Mouse (Mus musculus) heart, embryonic 16.5 days (tissue): Measurements from ENCODE around the gene Nmt1. TPM values are rescaled to one million over a fixed set of nuclear protein-coding genes. Genes with fewer than 3 reads are reported as not detected.

Experiments
- ATAC-seq: fragments of 200-750 bp; cut with Nextera tagmentation; replicated peaks from 2 replicates; pipeline ENCODE4 v1.8.0; 2017; ENCODE audit warnings: moderate number of reproducible peaks; ENCODE audit not compliant: insufficient read depth, low FRiP score; ENCODE audit errors: extremely low read depth
- H3K27ac ChIP-seq: fragments of 300-500 bp; sonication (generic); 2 replicates; pipeline ENCODE4 v1.5.1; 2014; ENCODE audit warnings: mild to moderate bottlenecking, low read length, control low read depth, moderate library complexity
- H3K27me3 ChIP-seq: fragments of 300-500 bp; sonication (generic); 2 replicates; pipeline ENCODE4 v1.6.1; 2014; ENCODE audit warnings: low read length, mixed read lengths; ENCODE audit not compliant: control insufficient read depth, insufficient read depth
- H3K36me3 ChIP-seq: fragments of 300-500 bp; sonication (generic); 2 replicates; pipeline ENCODE4 v1.6.1; 2014; ENCODE audit not compliant: control insufficient read depth, insufficient read depth
- H3K4me1 ChIP-seq: fragments of 300-500 bp; sonication (generic); 2 replicates; pipeline ENCODE4 v1.6.1; 2014; ENCODE audit warnings: low read length, mixed read lengths; ENCODE audit not compliant: control insufficient read depth, insufficient read depth
- H3K4me2 ChIP-seq: fragments of 300-500 bp; sonication (generic); 2 replicates; pipeline ENCODE4 v1.6.1; 2014; ENCODE audit warnings: low read depth, mild to moderate bottlenecking, control low read depth, low read length
- H3K4me3 ChIP-seq: fragments of 300-500 bp; sonication (generic); 2 replicates; pipeline ENCODE4 v1.5.1; 2014; ENCODE audit warnings: mild to moderate bottlenecking, control low read depth, low read length
- H3K9ac ChIP-seq: fragments of 300-500 bp; sonication (generic); 2 replicates; pipeline ENCODE4 v1.6.1; 2014; ENCODE audit warnings: low read length, control low read depth
- H3K9me3 ChIP-seq: fragments of 300-500 bp; sonication (generic); replicated peaks from 2 replicates; pipeline ENCODE4 v1.6.1; 2016; ENCODE audit warnings: low read length; ENCODE audit not compliant: control insufficient read depth
- WGBS: fragments of 180-500 bp; shearing (Covaris S2); extraction: QIAGEN DNeasy Blood & Tissue Kit; methylation state at CpG from one replicate; pipeline ENCODE4 v1.1.7; 2014; 5-methylcytosine and 5-hydroxymethylcytosine counted together
- polyA plus RNA-seq: library from polyadenylated mRNA; unstranded; fragments of >200 nt; fragmentation: Nextera tagmentation; extraction: Ambion mirVana; gene quantifications from 2 replicates; pipeline ENCODE4 v1.2.1, GENCODE M21; 2015

Gene Nmt1
- polyA plus RNA-seq, 1 experiment from 2014 or later, result 39.1 TPM

GRCm38 (mm10) chr11:103010454-103011205, 17.4 kb upstream of the Nmt1 start:
- Histone ChIP-seq H3K4me1 (peaks cover 13% of the 10 kb centered on the region), H3K4me2 (no peak overlapping the region), H3K9ac (no peak overlapping the region), H3K36me3 (no peaks in the 10 kb centered on the region), H3K9me3 (no peaks in the 10 kb centered on the region), H3K4me3 (no peak overlapping the region), H3K27ac (no peak overlapping the region), H3K27me3 (no peaks in the 10 kb centered on the region)
- 72% methylated on average over 13 of the region's 13 CpGs for WGBS
- no peak for ATAC-seq

- ATAC-seq, result no peak
- Histone ChIP-seq H3K4me1 (peaks cover 19% of the 10 kb centered on the region), H3K27me3 (no peaks in the 10 kb centered on the region), H3K27ac (no peak overlapping the region), H3K4me2 (no peak overlapping the region), H3K9ac (no peak overlapping the region), H3K4me3 (no peak overlapping the region), H3K9me3 (no peaks in the 10 kb centered on the region), H3K36me3 (no peaks in the 10 kb centered on the region)
- WGBS, result 77% methylated on average over 2 of the region's 2 CpGs
Observed at GRCm38 (mm10) chr11:103011206-103011497, 16.8 kb upstream of the Nmt1 start.

- H3K4me1 ChIP-seq, result peaks cover 13% of the 10 kb centered on the region
- no peaks in the 10 kb centered on the region for H3K9me3 ChIP-seq
- ATAC-seq, result no peak
- no peaks in the 10 kb centered on the region for H3K27me3 ChIP-seq
- peak overlapping the region; percentile 91 for H3K4me3 ChIP-seq
- 44% methylated on average over 27 of the region's 27 CpGs for WGBS
- peak overlapping the region; percentile 87 for H3K27ac ChIP-seq
- H3K9ac ChIP-seq, result peak overlapping the region; percentile 93
- H3K4me2 ChIP-seq, result peak overlapping the region; percentile 78
- no peaks in the 10 kb centered on the region for H3K36me3 ChIP-seq
Observed at GRCm38 (mm10) chr11:103015881-103016825, 11.8 kb upstream of the Nmt1 start.

GRCm38 (mm10) chr11:103016930-103017329, 11.1 kb upstream of the Nmt1 start:
- WGBS, result 0% methylated on average over 40 of the region's 41 CpGs
- peaks cover 14% of the 10 kb centered on the region for H3K4me1 ChIP-seq
- no peaks in the 10 kb centered on the region for H3K9me3 ChIP-seq
- H3K27ac ChIP-seq, result peak overlapping the region; percentile 87
- no peaks in the 10 kb centered on the region for H3K27me3 ChIP-seq
- no peaks in the 10 kb centered on the region for H3K36me3 ChIP-seq
- H3K4me2 ChIP-seq, result peak overlapping the region; percentile 78
- H3K4me3 ChIP-seq, result peak overlapping the region; percentile 91
- peak overlapping the region; percentile 93 for H3K9ac ChIP-seq
- peak; percentile 98 for ATAC-seq

GRCm38 (mm10) chr11:103017661-103018060, 10.3 kb upstream of the Nmt1 start:
- WGBS, result 71% methylated on average over 9 of the region's 9 CpGs
- H3K4me1 ChIP-seq, result peaks cover 14% of the 10 kb centered on the region
- H3K36me3 ChIP-seq, result no peaks in the 10 kb centered on the region
- no peak for ATAC-seq
- no peaks in the 10 kb centered on the region for H3K9me3 ChIP-seq
- no peak overlapping the region for H3K9ac ChIP-seq
- no peak overlapping the region for H3K4me2 ChIP-seq
- no peaks in the 10 kb centered on the region for H3K27me3 ChIP-seq
- no peak overlapping the region for H3K27ac ChIP-seq
- no peak overlapping the region for H3K4me3 ChIP-seq

GRCm38 (mm10) chr11:103018860-103019259, 9.1 kb upstream of the Nmt1 start:
- Histone ChIP-seq H3K4me3 (no peak overlapping the region), H3K9ac (no peak overlapping the region), H3K4me2 (no peak overlapping the region), H3K27ac (no peak overlapping the region), H3K36me3 (no peaks in the 10 kb centered on the region), H3K4me1 (peaks cover 14% of the 10 kb centered on the region), H3K9me3 (no peaks in the 10 kb centered on the region), H3K27me3 (no peaks in the 10 kb centered on the region)
- no peak for ATAC-seq
- 59% methylated on average over 6 of the region's 6 CpGs for WGBS

- no peaks in the 10 kb centered on the region for H3K36me3 ChIP-seq
- ATAC-seq, result no peak
- no peak overlapping the region for H3K4me2 ChIP-seq
- no peak overlapping the region for H3K27ac ChIP-seq
- H3K9ac ChIP-seq, result no peak overlapping the region
- no peak overlapping the region for H3K4me3 ChIP-seq
- H3K4me1 ChIP-seq, result peaks cover 14% of the 10 kb centered on the region
- H3K9me3 ChIP-seq, result no peaks in the 10 kb centered on the region
- no peaks in the 10 kb centered on the region for H3K27me3 ChIP-seq
- WGBS, result 87% methylated on average over 7 of the region's 7 CpGs
Observed at GRCm38 (mm10) chr11:103019325-103019724, 8.7 kb upstream of the Nmt1 start.

- H3K27ac ChIP-seq, result no peak overlapping the region
- WGBS, result 70% methylated on average over 3 of the region's 3 CpGs
Observed at GRCm38 (mm10) chr11:103020713-103021335, 7.2 kb upstream of the Nmt1 start.

GRCm38 (mm10) chr11:103023974-103024373, 4.0 kb upstream of the Nmt1 start:
- Histone ChIP-seq H3K27ac (no peak overlapping the region), H3K4me1 (peaks cover 11% of the 10 kb centered on the region), H3K4me2 (no peak overlapping the region), H3K36me3 (peaks cover 6% of the 10 kb centered on the region), H3K27me3 (no peaks in the 10 kb centered on the region), H3K4me3 (no peak overlapping the region), H3K9me3 (no peaks in the 10 kb centered on the region), H3K9ac (no peak overlapping the region)
- no peak for ATAC-seq
- 79% methylated on average over 3 of the region's 3 CpGs for WGBS

More at GRCm38 (mm10) chr11:103020713-103021335, 7.2 kb upstream of the Nmt1 start:
- Histone ChIP-seq H3K9me3 (no peaks in the 10 kb centered on the region), H3K4me1 (peaks cover 10% of the 10 kb centered on the region), H3K9ac (no peak overlapping the region), H3K36me3 (peaks cover 6% of the 10 kb centered on the region), H3K4me3 (no peak overlapping the region), H3K4me2 (no peak overlapping the region), H3K27me3 (no peaks in the 10 kb centered on the region)
- ATAC-seq, result no peak
